Mouse (Mus musculus) spleen, embryonic (tissue): ENCODE data around the gene Isca2.

Source experiments
- CTCF ChIA-PET: fragments of 350-600 bp; sonication (Branson Sonifier 250); formaldehyde crosslinking; loops from one replicate; lab custom pipeline; 2022; lab: Charles Lee

Gene Isca2

GRCm38 (mm10) chr12:84772726-84773441 is at the start of gene Isca2, which contains the start of gene Npc2:
Isca2 (plus strand) TSS chr12:84773251.
Npc2 (minus strand) TSS chr12:84773152.
- CTCF ChIA-PET: no interaction called here

GRCm38 (mm10) chr12:84726391-84726790 is 46.7 kb upstream of the Isca2 start:
- CTCF ChIA-PET: no interaction called here

GRCm38 (mm10) chr12:84726986-84727385 is 46.1 kb upstream of the Isca2 start:
- CTCF ChIA-PET: no interaction called here

- CTCF ChIA-PET: no interaction called here
These were observed 45.6 kb upstream of the Isca2 start for GRCm38 (mm10) chr12:84727434-84727833.

- CTCF ChIA-PET: no interaction called here
These were observed 44.6 kb upstream of the Isca2 start for GRCm38 (mm10) chr12:84728421-84728820.

GRCm38 (mm10) chr12:84733366-84733765 is 39.7 kb upstream of the Isca2 start:
- CTCF ChIA-PET: no interaction called here

GRCm38 (mm10) chr12:84743496-84743895 is 29.6 kb upstream of the Isca2 start:
- CTCF ChIA-PET: no interaction called here

GRCm38 (mm10) chr12:84745700-84746099 is 27.4 kb upstream of the Isca2 start:
- CTCF ChIA-PET: interaction anchor here (0.6 kb wide), 1 partner anchor 19 kb away, joined by 3 read pairs; no protein-coding TSS in a partner anchor

- CTCF ChIA-PET: no interaction called here
These were observed 24.9 kb upstream of the Isca2 start for GRCm38 (mm10) chr12:84748134-84748533.

- CTCF ChIA-PET: no interaction called here
These were observed 22.4 kb upstream of the Isca2 start for GRCm38 (mm10) chr12:84750661-84751060.

- CTCF ChIA-PET: interaction anchor here (0.6 kb wide), 1 partner anchor 828 kb away, joined by 3 read pairs; no protein-coding TSS in a partner anchor
These were observed 20.7 kb upstream of the Isca2 start for GRCm38 (mm10) chr12:84752131-84752977.

GRCm38 (mm10) chr12:84755008-84755695 is 17.9 kb upstream of the Isca2 start:
- CTCF ChIA-PET: interaction anchor here (0.7 to 3.2 kb wide), 2 partner anchors 99 to 101 kb away, joined by 3 to 16 read pairs; no protein-coding TSS in a partner anchor

GRCm38 (mm10) chr12:84756016-84756415 is 17.0 kb upstream of the Isca2 start:
- CTCF ChIA-PET: interaction anchor here (0.6 to 3.2 kb wide), 2 partner anchors 9 to 102 kb away, joined by 3 to 16 read pairs; no protein-coding TSS in a partner anchor

GRCm38 (mm10) chr12:84759063-84759462 is 14.0 kb upstream of the Isca2 start:
- CTCF ChIA-PET: interaction anchor here (0.6 kb wide), 1 partner anchor 134 kb away, joined by 3 read pairs; no protein-coding TSS in a partner anchor

GRCm38 (mm10) chr12:84762532-84762931 is 10.5 kb upstream of the Isca2 start:
- CTCF ChIA-PET: no interaction called here

GRCm38 (mm10) chr12:84763577-84764218 is 9.4 kb upstream of the Isca2 start:
- CTCF ChIA-PET: interaction anchor here (0.6 kb wide), 1 partner anchor 18 kb away, joined by 3 read pairs; no protein-coding TSS in a partner anchor

GRCm38 (mm10) chr12:84764756-84765155 is 8.3 kb upstream of the Isca2 start:
- CTCF ChIA-PET: interaction anchor here (0.6 kb wide), 1 partner anchor 19 kb away, joined by 3 read pairs; no protein-coding TSS in a partner anchor

GRCm38 (mm10) chr12:84765506-84765905 is 7.5 kb upstream of the Isca2 start:
- CTCF ChIA-PET: interaction anchor here (0.7 kb wide), 1 partner anchor 10 kb away, joined by 3 read pairs; no protein-coding TSS in a partner anchor

GRCm38 (mm10) chr12:84766113-84766735 is 6.8 kb upstream of the Isca2 start:
- CTCF ChIA-PET: interaction anchor here (0.8 kb wide), 1 partner anchor 13 kb away, joined by 10 read pairs; no protein-coding TSS in a partner anchor

- CTCF ChIA-PET: interaction anchor here (0.5 kb wide), 1 partner anchor 572 kb away, joined by 8 read pairs; no protein-coding TSS in a partner anchor
These were observed 5.5 kb upstream of the Isca2 start for GRCm38 (mm10) chr12:84767510-84767909.
